Mouse (Mus musculus) liver, adult 2 months (tissue): ENCODE measurements at regions not wholly inside any gene's neighbourhood (a gene's known extent, or its start where the extent isn't known, plus 50 kb on each side); places are given as distances from the start of the nearest gene placed in this dataset.

Experiments
- CTCF ChIP-seq: fragments of 200-500 bp; IDR thresholded peaks from 2 replicates; pipeline ENCODE4 v1.5.1; 2011; ENCODE audit warnings: low read depth, low read length, control low read depth
- POLR2A ChIP-seq: fragments of 200-500 bp; IDR thresholded peaks from 2 replicates; pipeline ENCODE4 v1.6.1; 2011; ENCODE audit warnings: low read length, control low read depth; ENCODE audit not compliant: insufficient read depth; ENCODE audit errors: extremely low read depth

- TF ChIP-seq CTCF: no peak
- TF ChIP-seq POLR2A: no peak
These were observed 786.4 kb upstream of the Nr2f1 start for GRCm38 (mm10) chr13:78985921-78986320.
